Mouse (Mus musculus): ENCODE data around the gene Bsn. TPM values are rescaled to one million over a fixed set of nuclear protein-coding genes. Genes with fewer than 3 reads are reported as not detected.

The Bsn gene
- total and polyA plus RNA-seq, 3 experiments = 2.8 to 7.9 (median 5.0) TPM

- Histone ChIP-seq H3K9me3 (replicated peaks) (peaks cover 1% of the 10 kb centered on the region; the same call in 1 of the 2 replicates), H3K4me1 (ENCODE audit: insufficient read depth, low read depth, low read length) (0 out of 2 replicates have a peak, but pooled peaks cover 3% of the 10 kb centered on the region), H3K36me3 (replicated peaks) (no peaks in the 10 kb centered on the region), H3K27me3 (ENCODE audit: insufficient read depth, low read length) (peaks cover 57% of the 10 kb centered on the region), H3K4me3 (ENCODE audit: low read depth, low read length) (no peak overlapping the region)
- no peak for ATAC-seq (ENCODE audit: extremely low read depth, insufficient number of reproducible peaks, low FRiP score, poor library complexity, severe bottlenecking)
- TF ChIP-seq TAL1 (conservative IDR thresholded peaks at IDR 0.05; ENCODE audit: low read depth, low read length) = no peak
- TF ChIP-seq GATA1 (IDR thresholded peaks at IDR 0.05; ENCODE audit: borderline replicate concordance, low read length) = no peak
- TF ChIP-seq GATA2 (IDR thresholded peaks at IDR 0.05; ENCODE audit: borderline replicate concordance, low read depth, low read length) = no peak
- TF ChIP-seq CTCF (IDR thresholded peaks at IDR 0.05; ENCODE audit: low read depth, low read length) = no peak
- no peak for TF ChIP-seq POLR2AphosphoS5 (IDR thresholded peaks at IDR 0.05; ENCODE audit: insufficient replicate concordance, low read depth, low read length)
- no peak for DNase-seq (ENCODE audit: low spot score)
Observed at GRCm38 (mm10) chr9:108150486-108150885, 39.7 kb downstream of the Bsn start.

- H3K4me3 ChIP-seq (ENCODE audit: low read depth, low read length) = no peak overlapping the region
- ATAC-seq (ENCODE audit: extremely low read depth, insufficient number of reproducible peaks, low FRiP score, poor library complexity, severe bottlenecking) = no peak
- no peak for TF ChIP-seq TAL1 (conservative IDR thresholded peaks at IDR 0.05; ENCODE audit: low read depth, low read length)
Observed at GRCm38 (mm10) chr9:108149817-108150216, 40.4 kb downstream of the Bsn start.

GRCm38 (mm10) chr9:108147606-108148005 lies 42.6 kb downstream of the Bsn start:
- Histone ChIP-seq H3K9me3 (replicated peaks) (peaks cover 6% of the 10 kb centered on the region), H3K36me3 (replicated peaks) (no peaks in the 10 kb centered on the region), H3K4me1 (ENCODE audit: insufficient read depth, low read depth, low read length) (peaks cover 3% of the 10 kb centered on the region; the same call in 1 of the 2 replicates), H3K4me3 (ENCODE audit: low read depth, low read length) (no peak overlapping the region), H3K27me3 (ENCODE audit: insufficient read depth, low read length) (peaks cover 53% of the 10 kb centered on the region)
- TF ChIP-seq TAL1 (conservative IDR thresholded peaks at IDR 0.05; ENCODE audit: low read depth, low read length) (no peak), GATA1 (IDR thresholded peaks at IDR 0.05; ENCODE audit: borderline replicate concordance, low read length) (no peak), CTCF (IDR thresholded peaks at IDR 0.05; ENCODE audit: low read depth, low read length) (no peak), POLR2AphosphoS5 (IDR thresholded peaks at IDR 0.05; ENCODE audit: insufficient replicate concordance, low read depth, low read length) (no peak), GATA2 (IDR thresholded peaks at IDR 0.05; ENCODE audit: borderline replicate concordance, low read depth, low read length) (no peak)
- ATAC-seq (ENCODE audit: extremely low read depth, insufficient number of reproducible peaks, low FRiP score, poor library complexity, severe bottlenecking) (no peak), DNase-seq (ENCODE audit: low spot score) (no peak)

More at GRCm38 (mm10) chr9:108149817-108150216, 40.4 kb downstream of the Bsn start:
- H3K4me1 ChIP-seq (ENCODE audit: insufficient read depth, low read depth, low read length) = 0 out of 2 replicates have a peak, but pooled peaks cover 3% of the 10 kb centered on the region
- no peaks in the 10 kb centered on the region for H3K36me3 ChIP-seq (replicated peaks)
- DNase-seq (ENCODE audit: low spot score) = no peak
- H3K9me3 ChIP-seq (replicated peaks) = peaks cover 3% of the 10 kb centered on the region; the same call in 1 of the 2 replicates
- H3K27me3 ChIP-seq (ENCODE audit: insufficient read depth, low read length) = peaks cover 57% of the 10 kb centered on the region

- no peaks in the 10 kb centered on the region for H3K36me3 ChIP-seq (replicated peaks)
- TF ChIP-seq POLR2AphosphoS5 (IDR thresholded peaks at IDR 0.05; ENCODE audit: insufficient replicate concordance, low read depth, low read length) (no peak), GATA2 (IDR thresholded peaks at IDR 0.05; ENCODE audit: borderline replicate concordance, low read depth, low read length) (no peak), CTCF (IDR thresholded peaks at IDR 0.05; ENCODE audit: low read depth, low read length) (no peak), GATA1 (IDR thresholded peaks at IDR 0.05; ENCODE audit: borderline replicate concordance, low read length) (no peak), TAL1 (conservative IDR thresholded peaks at IDR 0.05; ENCODE audit: low read depth, low read length) (no peak)
- H3K4me3 ChIP-seq (ENCODE audit: low read depth, low read length) = no peak overlapping the region
- H3K4me1 ChIP-seq (ENCODE audit: insufficient read depth, low read depth, low read length) = peaks cover 7% of the 10 kb centered on the region
- no peak for DNase-seq (ENCODE audit: low spot score)
- ATAC-seq (ENCODE audit: extremely low read depth, insufficient number of reproducible peaks, low FRiP score, poor library complexity, severe bottlenecking) = no peak
- H3K9me3 ChIP-seq (replicated peaks) = peaks cover 5% of the 10 kb centered on the region
- H3K27me3 ChIP-seq (ENCODE audit: insufficient read depth, low read length) = peaks cover 50% of the 10 kb centered on the region
Observed at GRCm38 (mm10) chr9:108146451-108146850, 43.7 kb downstream of the Bsn start.

GRCm38 (mm10) chr9:108145740-108146139 lies 44.4 kb downstream of the Bsn start:
- ATAC-seq (ENCODE audit: extremely low read depth, insufficient number of reproducible peaks, low FRiP score, poor library complexity, severe bottlenecking) = no peak
- TF ChIP-seq POLR2AphosphoS5 (IDR thresholded peaks at IDR 0.05; ENCODE audit: insufficient replicate concordance, low read depth, low read length) (no peak), CTCF (IDR thresholded peaks at IDR 0.05; ENCODE audit: low read depth, low read length) (no peak), GATA2 (IDR thresholded peaks at IDR 0.05; ENCODE audit: borderline replicate concordance, low read depth, low read length) (no peak), GATA1 (IDR thresholded peaks at IDR 0.05; ENCODE audit: borderline replicate concordance, low read length) (no peak), TAL1 (conservative IDR thresholded peaks at IDR 0.05; ENCODE audit: low read depth, low read length) (no peak)

GRCm38 (mm10) chr9:108144371-108145270 lies 45.6 kb downstream of the Bsn start:
- ATAC-seq (ENCODE audit: extremely low read depth, insufficient number of reproducible peaks, low FRiP score, poor library complexity, severe bottlenecking) (no peak), DNase-seq (ENCODE audit: low spot score) (no peak)
- TF ChIP-seq POLR2AphosphoS5 (IDR thresholded peaks at IDR 0.05; ENCODE audit: insufficient replicate concordance, low read depth, low read length) (no peak), CTCF (IDR thresholded peaks at IDR 0.05; ENCODE audit: low read depth, low read length) (no peak), GATA1 (IDR thresholded peaks at IDR 0.05; ENCODE audit: borderline replicate concordance, low read length) (no peak), TAL1 (conservative IDR thresholded peaks at IDR 0.05; ENCODE audit: low read depth, low read length) (no peak), GATA2 (IDR thresholded peaks at IDR 0.05; ENCODE audit: borderline replicate concordance, low read depth, low read length) (no peak)
- Histone ChIP-seq H3K9me3 (replicated peaks) (peaks cover 5% of the 10 kb centered on the region), H3K4me1 (ENCODE audit: insufficient read depth, low read depth, low read length) (peaks cover 7% of the 10 kb centered on the region), H3K27me3 (ENCODE audit: insufficient read depth, low read length) (peaks cover 54% of the 10 kb centered on the region), H3K36me3 (replicated peaks) (no peaks in the 10 kb centered on the region), H3K4me3 (ENCODE audit: low read depth, low read length) (no peak overlapping the region)

More at GRCm38 (mm10) chr9:108145740-108146139, 44.4 kb downstream of the Bsn start:
- Histone ChIP-seq H3K4me1 (ENCODE audit: insufficient read depth, low read depth, low read length) (peaks cover 7% of the 10 kb centered on the region), H3K9me3 (replicated peaks) (peaks cover 5% of the 10 kb centered on the region), H3K36me3 (replicated peaks) (no peaks in the 10 kb centered on the region), H3K27me3 (ENCODE audit: insufficient read depth, low read length) (peaks cover 51% of the 10 kb centered on the region), H3K4me3 (ENCODE audit: low read depth, low read length) (no peak overlapping the region)
- DNase-seq (ENCODE audit: low spot score) = no peak
